Mouse (Mus musculus): Measurements from ENCODE around the gene Nr1h2. TPM values are rescaled to one million over a fixed set of nuclear protein-coding genes. Genes with fewer than 3 reads are reported as not detected.

The Nr1h2 gene
- polyA plus RNA-seq, 2 experiments = 63.8 to 88.9 TPM

- Histone ChIP-seq H3K9me3 (ENCODE audit: control insufficient read depth, low read length) (no peaks in the 10 kb centered on the region), H3K9ac (ENCODE audit: low read depth, low read length, severe bottlenecking) (peak overlapping the region; percentile 55; the same call in 1 of the 2 replicates), H3K36me3 (ENCODE audit: control insufficient read depth, insufficient read depth, low read length) (peaks cover 42% of the 10 kb centered on the region), H3K27me3 (ENCODE audit: control insufficient read depth, insufficient read depth, low read length) (no peaks in the 10 kb centered on the region), H3K4me1 (ENCODE audit: control insufficient read depth, insufficient read depth, low read length) (peaks cover 6% of the 10 kb centered on the region; the same call in 1 of the 2 replicates), H3K27ac (replicated peaks; ENCODE audit: low read depth, low read length) (no peak overlapping the region), H3K4me2 (replicated peaks; ENCODE audit: low read depth, low read length, severe bottlenecking) (peak overlapping the region; percentile 55; the same call in 1 of the 2 replicates), H3K4me3 (replicated peaks; ENCODE audit: low read length) (no peak overlapping the region; the same call in 1 of the 2 replicates)
- WGBS = 97% methylated on average over 13 of the region's 13 CpGs
- DNase-seq (ENCODE audit: low spot score) = no peak
- no peak for TF ChIP-seq POLR2A (IDR thresholded peaks at IDR 0.05; ENCODE audit: borderline replicate concordance, extremely low read depth, insufficient read depth, insufficient read length)
- no peak for ATAC-seq (ENCODE audit: low FRiP score, low read depth)
Measured at GRCm38 (mm10) chr7:44547041-44547440, 6.7 kb downstream of the Nr1h2 start.

GRCm38 (mm10) chr7:44546274-44546673 is 7.5 kb downstream of the Nr1h2 start:
- no peak overlapping the region for H3K4me2 ChIP-seq (replicated peaks; ENCODE audit: low read depth, low read length, severe bottlenecking)

GRCm38 (mm10) chr7:44543071-44543470 is 10.7 kb downstream of the Nr1h2 start:
- DNase-seq (ENCODE audit: low spot score) = no peak
- ATAC-seq (ENCODE audit: low FRiP score, low read depth) = no peak
- Histone ChIP-seq H3K9me3 (ENCODE audit: control insufficient read depth, low read length) (no peaks in the 10 kb centered on the region), H3K27me3 (ENCODE audit: control insufficient read depth, insufficient read depth, low read length) (no peaks in the 10 kb centered on the region), H3K4me1 (ENCODE audit: control insufficient read depth, insufficient read depth, low read length) (peaks cover 6% of the 10 kb centered on the region; the same call in 1 of the 2 replicates), H3K27ac (replicated peaks; ENCODE audit: low read depth, low read length) (no peak overlapping the region), H3K4me2 (replicated peaks; ENCODE audit: low read depth, low read length, severe bottlenecking) (no peak overlapping the region), H3K9ac (ENCODE audit: low read depth, low read length, severe bottlenecking) (no peak overlapping the region), H3K36me3 (ENCODE audit: control insufficient read depth, insufficient read depth, low read length) (peaks cover 53% of the 10 kb centered on the region), H3K4me3 (replicated peaks; ENCODE audit: low read length) (no peak overlapping the region)
- 84% methylated on average over 12 of the region's 12 CpGs for WGBS
- TF ChIP-seq POLR2A (IDR thresholded peaks at IDR 0.05; ENCODE audit: borderline replicate concordance, extremely low read depth, insufficient read depth, insufficient read length) = no peak

More at GRCm38 (mm10) chr7:44546274-44546673, 7.5 kb downstream of the Nr1h2 start:
- no peak overlapping the region for H3K9ac ChIP-seq (ENCODE audit: low read depth, low read length, severe bottlenecking)
- no peaks in the 10 kb centered on the region for H3K9me3 ChIP-seq (ENCODE audit: control insufficient read depth, low read length)
- TF ChIP-seq POLR2A (IDR thresholded peaks at IDR 0.05; ENCODE audit: borderline replicate concordance, extremely low read depth, insufficient read depth, insufficient read length) = no peak
- no peak overlapping the region for H3K4me3 ChIP-seq (replicated peaks; ENCODE audit: low read length)
- H3K27me3 ChIP-seq (ENCODE audit: control insufficient read depth, insufficient read depth, low read length) = no peaks in the 10 kb centered on the region
- peaks cover 6% of the 10 kb centered on the region; the same call in 1 of the 2 replicates for H3K4me1 ChIP-seq (ENCODE audit: control insufficient read depth, insufficient read depth, low read length)
- peaks cover 42% of the 10 kb centered on the region for H3K36me3 ChIP-seq (ENCODE audit: control insufficient read depth, insufficient read depth, low read length)
- H3K27ac ChIP-seq (replicated peaks; ENCODE audit: low read depth, low read length) = no peak overlapping the region
- WGBS = 99% methylated on average over 3 of the region's 3 CpGs
- DNase-seq (ENCODE audit: low spot score) (no peak), ATAC-seq (ENCODE audit: low FRiP score, low read depth) (no peak)

GRCm38 (mm10) chr7:44542555-44542954 is 11.2 kb downstream of the Nr1h2 start:
- ATAC-seq (ENCODE audit: low FRiP score, low read depth) (no peak), DNase-seq (ENCODE audit: low spot score) (no peak)
- Histone ChIP-seq H3K4me2 (replicated peaks; ENCODE audit: low read depth, low read length, severe bottlenecking) (no peak overlapping the region), H3K27ac (replicated peaks; ENCODE audit: low read depth, low read length) (no peak overlapping the region), H3K4me3 (replicated peaks; ENCODE audit: low read length) (no peak overlapping the region), H3K9ac (ENCODE audit: low read depth, low read length, severe bottlenecking) (no peak overlapping the region), H3K4me1 (ENCODE audit: control insufficient read depth, insufficient read depth, low read length) (peaks cover 1% of the 10 kb centered on the region; the same call in 1 of the 2 replicates), H3K36me3 (ENCODE audit: control insufficient read depth, insufficient read depth, low read length) (peaks cover 59% of the 10 kb centered on the region), H3K9me3 (ENCODE audit: control insufficient read depth, low read length) (no peaks in the 10 kb centered on the region), H3K27me3 (ENCODE audit: control insufficient read depth, insufficient read depth, low read length) (no peaks in the 10 kb centered on the region)
- 96% methylated on average over 11 of the region's 11 CpGs for WGBS
- no peak for TF ChIP-seq POLR2A (IDR thresholded peaks at IDR 0.05; ENCODE audit: borderline replicate concordance, extremely low read depth, insufficient read depth, insufficient read length)

GRCm38 (mm10) chr7:44538756-44539624 is 14.8 kb downstream of the Nr1h2 start:
- DNase-seq (ENCODE audit: low spot score) (no peak), ATAC-seq (ENCODE audit: low FRiP score, low read depth) (no peak)
- Histone ChIP-seq H3K4me3 (replicated peaks; ENCODE audit: low read length) (no peak overlapping the region), H3K9ac (ENCODE audit: low read depth, low read length, severe bottlenecking) (no peak overlapping the region), H3K9me3 (ENCODE audit: control insufficient read depth, low read length) (no peaks in the 10 kb centered on the region), H3K4me1 (ENCODE audit: control insufficient read depth, insufficient read depth, low read length) (no peaks in the 10 kb centered on the region), H3K36me3 (ENCODE audit: control insufficient read depth, insufficient read depth, low read length) (peaks cover 91% of the 10 kb centered on the region), H3K27me3 (ENCODE audit: control insufficient read depth, insufficient read depth, low read length) (no peaks in the 10 kb centered on the region), H3K4me2 (replicated peaks; ENCODE audit: low read depth, low read length, severe bottlenecking) (no peak overlapping the region), H3K27ac (replicated peaks; ENCODE audit: low read depth, low read length) (no peak overlapping the region)
- TF ChIP-seq POLR2A (IDR thresholded peaks at IDR 0.05; ENCODE audit: borderline replicate concordance, extremely low read depth, insufficient read depth, insufficient read length) = no peak
- WGBS = 88% methylated on average over 41 of the region's 41 CpGs

Data from limb, embryonic 14.5 days (tissue).